Mouse (Mus musculus) limb, embryonic 14.5 days (tissue): Measurements from ENCODE around the gene Hsd17b13. TPM values are rescaled to one million over a fixed set of nuclear protein-coding genes. Genes with fewer than 3 reads are reported as not detected.
"Not testable (repeated sequence)": the region's sequence is repeated elsewhere in the genome, so short reads cannot be mapped to it uniquely, and the experiment has no call there.

Experiments used
- ATAC-seq: fragments of 200-750 bp; cut with Nextera tagmentation; 2 replicates; pipeline ENCODE4 v1.8.0; 2017; ENCODE audit warnings: low read depth, moderate number of reproducible peaks, moderate TSS enrichment; ENCODE audit not compliant: low FRiP score
- DNase-seq: peaks from one replicate; pipeline ENCODE4 v3.0.0-alpha.2; 2015; ENCODE audit warnings: low spot score
- H3K27ac ChIP-seq: fragments of 300-500 bp; sonication (generic); replicated peaks from 2 replicates; pipeline ENCODE4 v1.5.1; 2014; ENCODE audit warnings: low read depth, mild to moderate bottlenecking, low read length, moderate library complexity, mixed read lengths
- H3K27me3 ChIP-seq: fragments of 300-500 bp; sonication (generic); 2 replicates; pipeline ENCODE4 v1.6.1; 2014; ENCODE audit warnings: low read length, mixed read lengths; ENCODE audit not compliant: control insufficient read depth, insufficient read depth
- H3K36me3 ChIP-seq: fragments of 300-500 bp; sonication (generic); 2 replicates; pipeline ENCODE4 v1.6.1; 2014; ENCODE audit warnings: mild to moderate bottlenecking, low read length, moderate library complexity, mixed read lengths; ENCODE audit not compliant: control insufficient read depth, insufficient read depth
- H3K4me1 ChIP-seq: fragments of 300-500 bp; sonication (generic); 2 replicates; pipeline ENCODE4 v1.6.1; 2014; ENCODE audit warnings: antibody characterized with exemption, low read length, mixed read lengths; ENCODE audit not compliant: control insufficient read depth, insufficient read depth
- H3K4me2 ChIP-seq: fragments of 300-500 bp; sonication (generic); replicated peaks from 2 replicates; pipeline ENCODE4 v1.6.1; 2014; ENCODE audit warnings: low read depth, mild to moderate bottlenecking, low read length, moderate library complexity; ENCODE audit not compliant: severe bottlenecking
- H3K4me3 ChIP-seq: fragments of 300-500 bp; sonication (generic); replicated peaks from 2 replicates; pipeline ENCODE4 v1.5.1; 2014; ENCODE audit warnings: low read length
- H3K9ac ChIP-seq: fragments of 300-500 bp; sonication (generic); 2 replicates; pipeline ENCODE4 v1.6.1; 2014; ENCODE audit warnings: mild to moderate bottlenecking, low read depth, low read length, moderate library complexity; ENCODE audit not compliant: severe bottlenecking
- H3K9me3 ChIP-seq: fragments of 300-500 bp; sonication (generic); 2 replicates; pipeline ENCODE4 v1.6.1; 2016; ENCODE audit warnings: low read length; ENCODE audit not compliant: control insufficient read depth
- POLR2A ChIP-seq: fragments of 200-500 bp; IDR thresholded peaks from 2 replicates; pipeline ENCODE4 v1.8.0; 2012; ENCODE audit warnings: inconsistent platforms, mild to moderate bottlenecking, moderate library complexity, borderline replicate concordance; ENCODE audit not compliant: insufficient read depth, insufficient read length; ENCODE audit errors: extremely low read depth
- WGBS: fragments of 180-500 bp; shearing (Covaris S2); extraction: QIAGEN DNeasy Blood & Tissue Kit; methylation state at CpG from one replicate; pipeline ENCODE4 v1.1.7; 2014; 5-methylcytosine and 5-hydroxymethylcytosine counted together
- polyA plus RNA-seq, 2 experiments: library from polyadenylated mRNA; depleted of rRNA in 1 of 2; stranded (reverse) in 1 of 2; unstranded in 1 of 2; fragments of >200 nt; fragmentation: Nextera tagmentation in 1 of 2; extraction: Ambion mirVana in 1 of 2; gene quantifications; 2 replicates each; pipeline versions ENCODE4 v1.2.1 to v1.2.3; 2012 to 2014

Hsd17b13 gene
- polyA plus RNA-seq (2012; rRNA removed), result 0.04 and 0.08 TPM in 2 replicates
- 0.17 TPM in 1 of 2 replicates, not detected in the other for polyA plus RNA-seq (2014; fragmentation: Nextera tagmentation; extraction: Ambion mirVana)

GRCm38 (mm10) chr5:103977297-103977696 is at the start of gene Hsd17b13:
Hsd17b13 (minus strand) TSS chr5:103977410.
- H3K4me1 ChIP-seq, result no peaks in the 10 kb centered on the region
- ATAC-seq (no peak), DNase-seq (no peak)
- no peak within 1 kb of the TSS for H3K4me3 ChIP-seq
- H3K27ac ChIP-seq, result no peak within 1 kb of the TSS
- H3K9ac ChIP-seq, result no peak within 1 kb of the TSS
- no peaks in the 10 kb centered on the region for H3K36me3 ChIP-seq
- H3K9me3 ChIP-seq, result no peaks in the 10 kb centered on the region
- no peak for TF ChIP-seq POLR2A
- H3K27me3 ChIP-seq, result no peaks in the 10 kb centered on the region
- no peak within 1 kb of the TSS for H3K4me2 ChIP-seq
- WGBS, result 83% methylated on average over 4 of the region's 4 CpGs

- Histone ChIP-seq H3K36me3 (no peaks in the 10 kb centered on the region), H3K9me3 (no peaks in the 10 kb centered on the region), H3K4me1 (peaks cover 8% of the 10 kb centered on the region), H3K27me3 (no peaks in the 10 kb centered on the region), H3K27ac (no peak overlapping the region), H3K4me3 (no peak overlapping the region), H3K9ac (no peak overlapping the region), H3K4me2 (no peak overlapping the region)
- DNase-seq, result no peak
- TF ChIP-seq POLR2A, result no peak
- ATAC-seq, result no peak
- WGBS, result 43% methylated on average over 17 of the region's 17 CpGs
These were observed 48.1 kb upstream of the Hsd17b13 start for GRCm38 (mm10) chr5:104025245-104025854.

GRCm38 (mm10) chr5:104024762-104025161 is 47.6 kb upstream of the Hsd17b13 start:
- Histone ChIP-seq H3K9ac (no peak overlapping the region), H3K4me2 (no peak overlapping the region), H3K9me3 (no peaks in the 10 kb centered on the region), H3K36me3 (no peaks in the 10 kb centered on the region), H3K27me3 (no peaks in the 10 kb centered on the region), H3K4me1 (peaks cover 8% of the 10 kb centered on the region), H3K4me3 (no peak overlapping the region), H3K27ac (no peak overlapping the region)
- ATAC-seq, result no peak
- no peak for TF ChIP-seq POLR2A
- 59% methylated on average over 11 of the region's 11 CpGs for whole genome bisulfite sequencing
- no peak for DNase-seq

GRCm38 (mm10) chr5:104024193-104024592 is 47.0 kb upstream of the Hsd17b13 start:
- H3K9me3 ChIP-seq, DNase-seq, H3K4me3 ChIP-seq, H3K9ac ChIP-seq, H3K36me3 ChIP-seq, H3K4me2 ChIP-seq, H3K27ac ChIP-seq, H3K4me1 ChIP-seq, ATAC-seq, H3K27me3 ChIP-seq: not testable (repeated sequence)
- 76% methylated on average over 5 of the region's 5 CpGs for WGBS

- ATAC-seq (no peak), DNase-seq (no peak)
- Histone ChIP-seq H3K9ac (no peak overlapping the region), H3K27ac (no peak overlapping the region), H3K27me3 (no peaks in the 10 kb centered on the region), H3K4me1 (peaks cover 8% of the 10 kb centered on the region), H3K4me3 (no peak overlapping the region), H3K4me2 (no peak overlapping the region), H3K36me3 (no peaks in the 10 kb centered on the region), H3K9me3 (no peaks in the 10 kb centered on the region)
- no peak for TF ChIP-seq POLR2A
- WGBS, result 79% methylated on average over 8 of the region's 8 CpGs
These were observed 46.2 kb upstream of the Hsd17b13 start for GRCm38 (mm10) chr5:104023289-104024020.
